Mouse (Mus musculus): ENCODE measurements around the gene Gm20896.
"Not testable (repeated sequence)": the region's sequence is repeated elsewhere in the genome, so short reads cannot be mapped to it uniquely, and the experiment has no call there.

Gm20896 gene

DNA sequence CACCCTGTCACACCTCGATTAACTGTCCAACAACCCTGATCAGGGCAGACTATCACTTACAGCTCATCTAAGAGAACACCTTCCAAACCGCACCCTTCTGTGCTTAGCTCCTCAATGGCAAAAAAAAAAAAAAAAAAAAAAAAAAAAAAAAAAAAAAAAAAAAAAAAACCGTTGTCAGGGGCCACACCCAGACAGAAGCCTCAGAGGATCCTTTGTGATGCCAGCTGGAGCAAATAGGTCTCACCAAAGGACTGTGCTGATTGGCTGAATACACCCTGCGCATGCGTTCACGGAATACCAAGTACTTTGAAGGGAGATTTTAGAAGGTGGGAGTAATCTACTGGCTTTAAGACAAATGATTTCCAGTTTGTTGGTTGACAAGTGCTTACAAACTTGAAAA, at the start of gene Gm20896:
Gm20896 (minus strand) TSS at position 101 of the 400 bp plus-strand sequence.
- not testable (repeated sequence) for DNase-seq
